Mouse (Mus musculus): ENCODE measurements around the gene Bpnt1. TPM values are rescaled to one million over a fixed set of nuclear protein-coding genes. Genes with fewer than 3 reads are reported as not detected.
A peak's percentile ranks its signal among the peaks of the same experiment; 100 is the strongest.

Gene Bpnt1
- polyA plus RNA-seq (2016; fragmentation: Nextera tagmentation; extraction: Ambion mirVana) = 29.7 and 34.4 TPM in 2 replicates

GRCm38 (mm10) chr1:185331983-185332430 is at the start of gene Bpnt1:
Gene Bpnt1, plus strand, starts transcription at chr1:185332149.
- peak within 1 kb of the TSS; percentile 66 for H3K4me3 ChIP-seq
- H3K27me3 ChIP-seq = no peaks in the 10 kb centered on the region
- H3K4me2 ChIP-seq (replicated peaks) = peak within 1 kb of the TSS; percentile 69
- H3K36me3 ChIP-seq = no peaks in the 10 kb centered on the region
- H3K9me3 ChIP-seq = no peaks in the 10 kb centered on the region
- under 1% methylated on average over 32 of the region's 32 CpGs for WGBS
- ATAC-seq (ENCODE audit: low FRiP score, low read depth) = peak; percentile 80
- H3K9ac ChIP-seq (replicated peaks) = peak within 1 kb of the TSS; percentile 73
- peak within 1 kb of the TSS; percentile 84 for H3K27ac ChIP-seq (replicated peaks)
- H3K4me1 ChIP-seq = peaks cover 45% of the 10 kb centered on the region

- no peak overlapping the region for H3K4me2 ChIP-seq (replicated peaks)
- no peaks in the 10 kb centered on the region; the same call in 1 of the 2 replicates for H3K4me1 ChIP-seq
- 96% methylated on average over 11 of the region's 11 CpGs for WGBS
- ATAC-seq (ENCODE audit: low FRiP score, low read depth) = no peak
- H3K9me3 ChIP-seq = no peaks in the 10 kb centered on the region
- H3K4me3 ChIP-seq = no peak overlapping the region
- H3K9ac ChIP-seq (replicated peaks) = no peak overlapping the region
- H3K36me3 ChIP-seq = peaks cover 94% of the 10 kb centered on the region
- H3K27ac ChIP-seq (replicated peaks) = no peak overlapping the region
- H3K27me3 ChIP-seq = no peaks in the 10 kb centered on the region
Observed at GRCm38 (mm10) chr1:185282846-185283245, 49.1 kb upstream of the Bpnt1 start.

DNA sequence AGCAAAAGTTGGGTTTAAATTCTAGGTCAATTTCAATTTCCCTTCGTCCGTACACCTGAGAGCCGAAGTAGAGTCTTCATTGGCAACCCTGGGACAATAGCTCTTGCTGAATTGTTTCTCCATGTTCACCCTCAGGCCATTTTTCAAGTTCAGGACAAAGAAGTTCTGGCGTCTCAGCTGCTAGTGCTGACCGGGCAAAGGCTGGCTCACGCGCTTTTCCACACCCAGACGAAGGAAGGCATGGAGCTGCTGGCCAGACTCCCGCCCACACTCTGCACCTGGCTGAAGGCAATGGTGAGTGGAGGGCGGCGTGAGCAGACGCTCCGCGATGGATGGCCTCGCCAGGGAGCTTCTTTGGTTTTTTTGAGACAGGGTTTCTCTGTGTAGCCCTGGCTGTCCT is 48.7 kb upstream of the Bpnt1 start:
- Histone ChIP-seq H3K4me3 (no peak overlapping the region), H3K4me2 (replicated peaks) (no peak overlapping the region), H3K27ac (replicated peaks) (no peak overlapping the region), H3K4me1 (no peaks in the 10 kb centered on the region; the same call in 1 of the 2 replicates), H3K27me3 (no peaks in the 10 kb centered on the region), H3K36me3 (peaks cover 92% of the 10 kb centered on the region), H3K9me3 (no peaks in the 10 kb centered on the region), H3K9ac (replicated peaks) (no peak overlapping the region)
- 93% methylated on average over 15 of the region's 15 CpGs for WGBS
- ATAC-seq (ENCODE audit: low FRiP score, low read depth) = no peak

DNA sequence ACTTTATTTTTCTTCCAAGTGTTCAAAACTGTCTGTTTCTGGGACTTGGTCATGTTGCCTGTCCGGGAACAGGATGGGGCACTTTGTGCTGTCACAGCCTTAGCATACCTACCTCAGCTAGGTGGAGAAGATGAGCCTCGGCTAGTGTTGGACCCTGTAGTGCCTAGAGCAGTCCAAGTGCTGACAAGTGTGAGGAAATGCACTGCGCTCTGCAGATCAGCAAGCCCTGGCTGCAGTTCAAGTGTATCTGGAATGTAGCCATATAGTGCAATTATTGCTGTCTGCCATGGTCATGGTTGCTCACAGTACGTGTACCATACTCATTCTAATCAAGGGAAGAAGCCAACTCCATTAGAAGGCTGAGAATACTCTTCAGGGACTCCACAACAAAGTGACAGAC is 47.2 kb upstream of the Bpnt1 start:
- H3K36me3 ChIP-seq = peaks cover 81% of the 10 kb centered on the region
- WGBS = 93% methylated on average over 4 of the region's 4 CpGs
- ATAC-seq (ENCODE audit: low FRiP score, low read depth) = no peak

DNA sequence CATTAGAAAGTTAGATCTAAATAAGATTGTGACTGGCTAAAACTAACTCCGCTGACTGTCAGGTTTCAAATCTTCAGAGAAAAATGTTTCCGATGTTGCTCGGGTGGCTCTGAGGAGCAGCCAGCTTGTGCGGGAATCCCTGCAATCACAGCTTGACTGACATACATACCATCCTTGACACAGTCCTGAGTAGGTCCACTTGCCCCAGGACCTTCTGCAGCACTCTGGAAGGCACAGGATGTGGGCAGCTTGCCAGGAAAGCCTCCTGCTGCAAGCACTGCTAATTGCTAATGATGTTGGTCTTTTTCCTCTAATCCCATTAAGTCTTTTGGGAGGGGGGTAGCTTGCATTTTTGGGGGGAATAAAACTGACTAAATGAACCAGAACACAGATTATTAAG is 46.8 kb upstream of the Bpnt1 start:
- 95% methylated on average over 4 of the region's 4 CpGs for WGBS

More for the DNA sequence above, 47.2 kb upstream of the Bpnt1 start:
- Histone ChIP-seq H3K27ac (replicated peaks) (no peak overlapping the region), H3K27me3 (no peaks in the 10 kb centered on the region), H3K4me1 (no peaks in the 10 kb centered on the region; the same call in 1 of the 2 replicates), H3K9ac (replicated peaks) (no peak overlapping the region), H3K9me3 (no peaks in the 10 kb centered on the region), H3K4me2 (replicated peaks) (no peak overlapping the region), H3K4me3 (no peak overlapping the region)

DNA sequence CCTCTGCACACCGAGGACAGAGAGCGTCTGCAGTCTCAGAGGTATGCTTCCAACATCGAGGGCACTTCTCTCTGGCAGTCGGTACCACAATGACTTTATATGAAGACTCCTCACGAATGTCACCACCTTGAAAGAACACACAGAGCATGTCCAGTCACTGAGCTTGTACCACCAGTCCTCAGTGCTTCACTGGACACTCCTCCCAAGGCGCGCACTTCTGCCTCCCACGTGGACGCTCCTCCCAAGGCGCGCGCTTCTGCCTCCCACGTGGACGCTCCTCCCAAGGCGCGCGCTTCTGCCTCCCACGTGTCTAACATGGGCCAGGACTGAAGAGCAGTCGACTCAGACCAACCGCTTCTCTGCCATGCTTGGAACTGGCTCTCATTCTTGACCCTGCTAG is 44.9 kb upstream of the Bpnt1 start:
- Histone ChIP-seq H3K4me3 (no peak overlapping the region), H3K27ac (replicated peaks) (no peak overlapping the region), H3K4me2 (replicated peaks) (no peak overlapping the region), H3K9ac (replicated peaks) (no peak overlapping the region), H3K9me3 (no peaks in the 10 kb centered on the region), H3K36me3 (peaks cover 80% of the 10 kb centered on the region), H3K4me1 (no peaks in the 10 kb centered on the region; the same call in 1 of the 2 replicates), H3K27me3 (no peaks in the 10 kb centered on the region)
- 95% methylated on average over 20 of the region's 20 CpGs for WGBS
- ATAC-seq (ENCODE audit: low FRiP score, low read depth) = no peak

More for the DNA sequence above, 46.8 kb upstream of the Bpnt1 start:
- no peaks in the 10 kb centered on the region for H3K9me3 ChIP-seq
- no peak overlapping the region for H3K4me2 ChIP-seq (replicated peaks)
- H3K27ac ChIP-seq (replicated peaks) = no peak overlapping the region
- H3K27me3 ChIP-seq = no peaks in the 10 kb centered on the region
- no peaks in the 10 kb centered on the region; the same call in 1 of the 2 replicates for H3K4me1 ChIP-seq
- no peak overlapping the region for H3K4me3 ChIP-seq
- ATAC-seq (ENCODE audit: low FRiP score, low read depth) = no peak
- no peak overlapping the region for H3K9ac ChIP-seq (replicated peaks)
- peaks cover 80% of the 10 kb centered on the region for H3K36me3 ChIP-seq

DNA sequence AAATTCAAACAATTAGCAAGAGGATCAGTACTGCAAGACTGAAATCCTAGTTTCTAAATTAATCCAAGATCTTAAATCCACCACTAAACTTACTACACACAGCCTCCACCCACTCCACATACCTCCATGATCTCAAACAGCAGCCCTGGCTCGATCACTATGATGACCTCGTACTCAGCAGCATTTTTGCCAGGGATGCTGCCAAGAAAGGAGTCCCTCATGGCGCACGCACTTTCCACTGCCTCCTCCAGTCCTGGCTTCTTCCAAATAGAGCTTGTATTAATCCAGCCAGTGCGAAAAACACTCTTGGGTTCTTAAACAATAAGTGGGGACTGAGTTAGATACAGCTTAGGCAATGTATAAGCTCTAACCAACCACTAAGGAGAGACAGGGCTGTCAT is 42.7 kb upstream of the Bpnt1 start:
- Histone ChIP-seq H3K27me3 (no peaks in the 10 kb centered on the region), H3K9me3 (no peaks in the 10 kb centered on the region), H3K27ac (replicated peaks) (no peak overlapping the region), H3K4me3 (no peak overlapping the region), H3K36me3 (peaks cover 80% of the 10 kb centered on the region), H3K4me1 (no peaks in the 10 kb centered on the region; the same call in 1 of the 2 replicates), H3K9ac (replicated peaks) (no peak overlapping the region), H3K4me2 (replicated peaks) (no peak overlapping the region)
- WGBS = 88% methylated on average over 5 of the region's 5 CpGs
- no peak for ATAC-seq (ENCODE audit: low FRiP score, low read depth)

- ATAC-seq (ENCODE audit: low FRiP score, low read depth) = no peak
- H3K36me3 ChIP-seq = peaks cover 79% of the 10 kb centered on the region
- WGBS = 77% methylated on average over 4 of the region's 4 CpGs
Observed at GRCm38 (mm10) chr1:185291336-185291735, 40.6 kb upstream of the Bpnt1 start.

DNA sequence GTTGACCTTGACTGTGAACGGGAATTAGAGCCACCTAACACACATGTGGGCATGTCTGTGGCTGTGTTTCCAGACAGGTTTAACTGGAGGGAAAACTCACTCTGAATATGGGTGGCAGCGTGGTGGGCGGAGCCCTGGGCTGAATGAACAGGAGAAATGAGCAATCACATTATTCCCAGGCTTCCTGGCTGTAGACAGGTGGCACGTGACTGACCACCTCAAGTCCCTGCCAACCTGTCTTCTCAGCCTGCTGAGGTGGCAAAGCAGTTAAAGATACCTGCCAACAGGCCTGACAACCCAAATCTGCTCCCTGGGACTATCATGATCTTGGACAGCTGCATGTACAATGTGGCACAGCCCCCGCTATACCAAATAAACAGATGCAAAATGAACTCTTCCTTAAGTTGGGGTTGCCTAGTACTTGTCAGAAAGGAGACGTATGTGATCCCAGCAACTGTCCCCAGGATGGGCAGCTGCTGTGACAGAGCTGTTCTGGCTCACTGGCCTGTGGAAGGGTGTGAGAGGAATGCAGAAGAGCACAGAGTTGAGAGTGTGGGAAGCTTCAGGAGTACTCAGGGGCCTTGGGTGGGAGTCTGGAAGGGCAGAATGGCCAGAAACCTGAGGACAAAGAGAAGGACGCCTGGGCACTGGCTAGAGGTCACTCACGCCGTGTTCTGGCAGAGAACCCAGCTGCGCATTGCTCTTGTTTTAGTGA is 39.1 kb upstream of the Bpnt1 start:
- Histone ChIP-seq H3K36me3 (peaks cover 81% of the 10 kb centered on the region), H3K4me2 (replicated peaks) (no peak overlapping the region), H3K4me1 (no peaks in the 10 kb centered on the region), H3K27ac (replicated peaks) (no peak overlapping the region), H3K27me3 (no peaks in the 10 kb centered on the region), H3K9ac (replicated peaks) (no peak overlapping the region), H3K9me3 (no peaks in the 10 kb centered on the region), H3K4me3 (no peak overlapping the region)
- 94% methylated on average over 10 of the region's 10 CpGs for WGBS
- no peak for ATAC-seq (ENCODE audit: low FRiP score, low read depth)

More at GRCm38 (mm10) chr1:185291336-185291735, 40.6 kb upstream of the Bpnt1 start:
- Histone ChIP-seq H3K4me3 (no peak overlapping the region), H3K27ac (replicated peaks) (no peak overlapping the region), H3K9ac (replicated peaks) (no peak overlapping the region), H3K4me2 (replicated peaks) (no peak overlapping the region), H3K27me3 (no peaks in the 10 kb centered on the region), H3K4me1 (no peaks in the 10 kb centered on the region), H3K9me3 (no peaks in the 10 kb centered on the region)

- Histone ChIP-seq H3K4me3 (no peak overlapping the region), H3K27ac (replicated peaks) (no peak overlapping the region), H3K36me3 (peaks cover 61% of the 10 kb centered on the region), H3K4me1 (no peaks in the 10 kb centered on the region), H3K9me3 (no peaks in the 10 kb centered on the region), H3K9ac (replicated peaks) (no peak overlapping the region), H3K4me2 (replicated peaks) (no peak overlapping the region), H3K27me3 (no peaks in the 10 kb centered on the region)
- no peak for ATAC-seq (ENCODE audit: low FRiP score, low read depth)
- 90% methylated on average over 7 of the region's 7 CpGs for WGBS
Observed at GRCm38 (mm10) chr1:185296850-185297249, 35.1 kb upstream of the Bpnt1 start.

- Histone ChIP-seq H3K36me3 (peaks cover 59% of the 10 kb centered on the region), H3K27me3 (no peaks in the 10 kb centered on the region), H3K9ac (replicated peaks) (no peak overlapping the region), H3K4me1 (no peaks in the 10 kb centered on the region), H3K4me2 (replicated peaks) (no peak overlapping the region), H3K4me3 (no peak overlapping the region), H3K27ac (replicated peaks) (no peak overlapping the region), H3K9me3 (no peaks in the 10 kb centered on the region)
- 96% methylated on average over 8 of the region's 8 CpGs for WGBS
- no peak for ATAC-seq (ENCODE audit: low FRiP score, low read depth)
Observed at GRCm38 (mm10) chr1:185298496-185298895, 33.5 kb upstream of the Bpnt1 start.

DNA sequence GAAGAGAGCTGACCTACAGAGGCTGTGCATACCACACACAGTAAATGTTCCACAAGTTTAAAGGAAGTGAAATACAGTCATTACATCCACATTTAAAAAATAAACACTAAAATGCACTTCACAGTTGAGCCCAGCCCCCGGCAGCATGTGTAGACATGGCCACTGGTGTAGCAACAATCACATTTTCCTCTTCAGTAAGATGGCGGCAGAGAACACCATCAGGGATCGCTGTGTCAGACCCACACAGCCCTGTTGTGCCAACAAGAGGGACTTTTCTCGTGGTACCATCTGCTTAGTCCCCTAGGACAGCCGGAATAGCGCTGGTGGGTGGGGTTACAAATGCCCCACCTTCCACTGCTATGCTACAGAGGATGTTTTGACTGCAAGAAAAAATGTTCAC is 29.1 kb upstream of the Bpnt1 start:
- H3K9ac ChIP-seq (replicated peaks) = no peak overlapping the region
- H3K27me3 ChIP-seq = no peaks in the 10 kb centered on the region
- no peak overlapping the region for H3K4me2 ChIP-seq (replicated peaks)
- H3K4me1 ChIP-seq = no peaks in the 10 kb centered on the region
- no peaks in the 10 kb centered on the region for H3K9me3 ChIP-seq
- no peak overlapping the region for H3K27ac ChIP-seq (replicated peaks)
- no peak for ATAC-seq (ENCODE audit: low FRiP score, low read depth)
- H3K4me3 ChIP-seq = no peak overlapping the region
- peaks cover 36% of the 10 kb centered on the region for H3K36me3 ChIP-seq
- 94% methylated on average over 6 of the region's 6 CpGs for WGBS
